Mouse (Mus musculus) regulatory T cell (primary cell): ENCODE measurements around the gene Ttc7.
"Not testable (repeated sequence)": the region's sequence is repeated elsewhere in the genome, so short reads cannot be mapped to it uniquely, and the experiment has no call there.

ENCODE experiments used
- in situ Hi-C: fragments of 300-600 bp; cut with MboI, MseI; formaldehyde crosslinking; loops from one replicate; pipeline ENCODE4 v1.15.1; 2025; ENCODE audit warnings: high pct_unique_total_duplicates

The Ttc7 gene

DNA sequence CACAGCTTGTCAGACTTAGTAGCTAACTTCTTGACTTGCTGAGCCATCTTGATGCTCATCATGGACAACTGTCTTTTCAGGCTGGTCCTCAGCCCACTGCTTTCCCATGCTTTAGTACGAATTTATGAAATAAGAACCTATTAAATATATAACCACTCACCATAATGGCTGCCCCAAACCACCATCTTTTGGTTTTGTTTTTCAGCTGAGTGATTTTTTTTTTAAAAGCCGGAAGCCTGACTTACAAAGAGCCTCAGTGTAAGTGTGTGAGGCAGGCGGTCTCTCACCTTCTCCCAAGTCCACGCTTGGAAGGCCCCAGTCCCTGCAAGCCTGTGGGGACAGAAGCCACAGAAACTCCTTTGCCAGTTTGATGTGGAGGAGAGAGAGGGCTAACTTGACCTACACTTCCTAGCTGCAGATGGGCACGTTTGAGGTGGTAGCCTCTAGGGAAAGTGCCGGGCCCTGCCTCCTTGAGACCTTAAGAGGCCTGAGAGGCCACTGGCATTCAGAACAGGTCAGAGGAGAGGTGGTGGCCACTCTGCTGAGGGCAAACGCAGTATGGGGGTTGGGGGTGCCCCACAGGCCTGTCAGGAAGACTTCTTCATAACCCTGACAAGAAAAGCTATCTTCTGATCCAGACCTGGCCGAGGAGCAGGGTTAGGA lies 3.9 kb downstream of the Ttc7 start:
- in situ Hi-C loops, result no loop called here

DNA sequence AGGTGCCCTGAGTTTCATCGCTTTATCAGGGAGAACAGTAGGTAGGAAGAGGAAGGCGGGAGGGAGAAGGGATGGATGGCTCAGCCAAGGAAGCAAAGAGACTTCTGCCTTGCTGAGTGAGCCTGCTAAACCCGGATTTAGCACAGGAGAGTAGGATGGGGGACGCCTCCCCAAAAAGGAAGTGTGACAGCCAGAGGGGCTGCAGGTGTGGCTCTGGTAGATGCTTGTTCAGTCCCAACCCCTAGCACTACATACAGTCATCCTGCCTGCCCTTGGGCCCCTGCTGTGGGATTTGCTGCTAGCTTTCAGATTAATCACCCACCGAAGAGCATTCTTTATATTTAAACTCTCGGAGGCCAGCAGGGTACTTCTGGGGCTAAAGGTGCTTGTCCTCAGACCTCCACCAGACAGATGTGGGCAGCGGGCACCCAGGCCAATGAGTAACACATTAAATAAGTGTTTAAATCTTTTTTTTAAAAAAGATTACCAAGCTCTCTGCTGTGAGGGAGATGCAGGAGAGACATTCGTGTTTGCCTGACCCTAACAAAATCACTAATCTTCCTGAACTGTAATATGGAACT lies 4.6 kb downstream of the Ttc7 start:
- in situ Hi-C loops, result no loop called here

DNA sequence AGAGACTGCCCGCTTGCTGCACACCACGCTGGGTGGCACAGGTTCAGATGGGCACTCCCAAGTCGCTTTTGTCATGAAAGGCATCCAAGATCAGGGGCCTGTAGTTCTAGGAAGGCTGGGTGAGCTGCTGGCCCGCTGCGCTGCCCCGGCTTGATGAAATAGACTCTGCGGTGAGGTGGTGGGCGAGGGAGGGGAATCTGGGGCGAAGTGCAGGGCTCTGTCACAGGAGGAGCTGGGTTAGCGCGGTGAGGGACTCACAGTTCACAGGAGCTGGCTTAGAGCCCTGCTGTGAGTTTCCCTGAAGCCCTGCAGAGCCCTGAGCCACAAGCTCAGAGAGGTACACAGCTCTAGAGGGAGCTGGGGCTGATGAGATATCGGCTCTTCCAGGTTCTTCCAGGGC lies 5.4 kb downstream of the Ttc7 start:
- in situ Hi-C loops, result no loop called here

DNA sequence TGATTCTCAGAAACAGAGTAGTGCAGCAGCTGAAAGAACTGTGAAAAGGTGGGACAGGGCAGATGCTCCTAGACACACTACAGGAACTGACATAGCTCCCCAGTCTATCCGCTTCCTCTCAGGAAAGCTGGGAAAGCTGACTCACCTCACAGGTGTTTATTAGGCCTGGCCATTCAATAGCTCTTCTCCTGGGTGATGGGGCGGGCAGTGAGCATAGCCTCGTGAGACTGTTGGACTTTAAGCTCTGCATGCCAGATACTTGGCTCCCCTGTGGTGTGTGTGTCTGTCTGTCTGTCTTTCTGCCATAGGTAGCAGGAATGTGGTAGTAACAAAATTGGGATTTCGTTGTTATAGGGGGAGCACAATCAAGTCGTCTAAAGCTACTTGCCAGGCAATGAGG lies 6.7 kb downstream of the Ttc7 start:
- in situ Hi-C loops, result no loop called here

DNA sequence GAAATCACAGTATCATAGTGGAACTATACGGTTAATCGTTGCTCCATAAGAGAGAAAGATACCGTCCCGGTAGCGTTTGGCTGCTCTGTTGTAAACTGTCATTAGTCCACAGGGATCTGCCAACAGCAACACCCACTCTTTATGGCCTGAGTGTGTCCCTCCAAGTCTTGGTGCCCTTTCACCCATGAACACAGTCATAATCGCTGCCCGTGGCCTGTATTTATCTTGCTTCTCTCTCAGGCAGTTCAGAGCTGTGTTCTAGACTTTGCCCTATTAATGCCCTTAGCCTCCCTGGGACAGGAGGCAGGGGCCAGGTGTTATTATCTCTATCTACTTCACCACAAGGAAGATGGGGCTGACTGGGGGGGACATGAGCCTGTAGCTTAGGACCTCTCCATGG lies 8.4 kb downstream of the Ttc7 start:
- in situ Hi-C loops, result no loop called here

DNA sequence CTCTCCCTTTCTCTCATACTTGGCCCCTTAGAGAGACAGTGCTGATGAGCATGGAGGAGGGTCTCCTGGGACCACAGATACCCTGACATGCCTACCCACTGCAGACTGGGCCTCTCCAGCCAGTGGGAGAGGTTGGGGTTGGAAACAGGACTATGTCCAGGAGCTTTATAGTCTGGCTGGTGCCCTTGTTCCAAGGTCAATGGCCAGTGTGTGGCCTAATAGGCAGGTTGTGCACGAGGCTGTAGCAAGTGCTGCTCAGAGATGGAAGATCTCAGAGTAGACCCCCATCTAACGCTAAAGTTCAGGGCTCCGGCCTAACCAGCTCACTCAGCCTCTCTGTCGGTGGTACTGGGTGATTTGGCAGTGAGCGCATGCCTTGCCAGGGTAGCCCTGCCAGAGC lies 9.1 kb downstream of the Ttc7 start:
- in situ Hi-C loops, result no loop called here

DNA sequence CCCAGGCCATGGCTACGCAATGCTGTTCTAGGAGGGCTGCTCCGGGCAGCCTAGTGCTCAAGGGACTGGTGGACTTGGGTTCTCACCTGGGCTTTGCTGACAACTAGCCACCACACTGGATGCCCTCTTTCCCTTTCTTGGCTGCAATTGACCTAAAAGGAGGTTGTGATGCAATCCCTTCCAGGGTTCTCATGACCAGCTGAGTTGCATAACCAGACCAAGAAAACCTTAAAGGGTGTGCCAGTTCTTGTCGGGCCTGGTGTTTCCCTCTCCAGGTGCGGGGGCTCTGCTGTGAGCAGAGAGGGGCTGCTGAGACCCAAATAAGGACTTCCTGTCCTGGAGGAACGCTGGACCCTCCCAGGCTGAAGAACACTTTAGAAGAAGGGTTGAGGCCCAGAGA lies 10.4 kb downstream of the Ttc7 start:
- in situ Hi-C loops, result no loop called here

DNA sequence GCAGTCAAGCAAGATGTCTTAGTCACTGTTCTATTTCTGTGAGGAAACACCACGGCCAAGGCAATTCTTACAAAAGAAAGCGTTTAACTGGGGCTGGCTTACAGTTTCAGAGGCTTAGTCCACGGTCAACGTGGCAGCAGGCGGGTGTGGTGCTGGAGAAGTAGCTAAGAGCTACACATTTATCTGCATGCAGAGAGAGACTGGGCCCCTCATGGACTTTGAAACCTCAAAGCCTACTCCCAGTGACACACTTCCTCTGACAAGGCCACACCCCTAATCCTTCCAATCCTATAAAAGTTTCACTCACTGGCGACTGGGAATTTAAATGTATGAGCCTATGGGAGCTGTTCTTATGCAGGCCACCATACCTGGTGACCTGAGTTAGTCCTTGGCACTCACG lies 13.1 kb downstream of the Ttc7 start:
- in situ Hi-C loops, result no loop called here

DNA sequence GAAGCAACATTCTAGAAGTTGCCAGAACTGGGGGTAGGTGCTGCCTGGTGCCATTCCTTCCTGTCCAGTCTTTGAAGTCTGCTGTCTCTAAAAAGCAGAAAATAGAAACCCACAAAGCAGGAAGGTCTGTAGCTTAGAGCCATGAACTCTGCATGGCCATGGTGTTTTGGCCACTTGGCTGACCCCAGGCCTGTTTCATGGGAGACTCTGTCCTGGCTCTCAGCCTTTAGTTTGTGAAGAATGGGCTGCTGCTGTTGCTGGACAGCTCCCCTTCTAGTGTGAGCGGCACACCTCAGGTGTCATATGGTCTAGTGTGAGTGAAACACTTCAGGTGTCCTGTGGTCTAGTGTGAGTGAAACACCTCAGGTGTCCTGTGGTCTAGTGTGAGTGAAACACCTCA lies 14.0 kb downstream of the Ttc7 start:
- in situ Hi-C loops, result not testable (repeated sequence)

DNA sequence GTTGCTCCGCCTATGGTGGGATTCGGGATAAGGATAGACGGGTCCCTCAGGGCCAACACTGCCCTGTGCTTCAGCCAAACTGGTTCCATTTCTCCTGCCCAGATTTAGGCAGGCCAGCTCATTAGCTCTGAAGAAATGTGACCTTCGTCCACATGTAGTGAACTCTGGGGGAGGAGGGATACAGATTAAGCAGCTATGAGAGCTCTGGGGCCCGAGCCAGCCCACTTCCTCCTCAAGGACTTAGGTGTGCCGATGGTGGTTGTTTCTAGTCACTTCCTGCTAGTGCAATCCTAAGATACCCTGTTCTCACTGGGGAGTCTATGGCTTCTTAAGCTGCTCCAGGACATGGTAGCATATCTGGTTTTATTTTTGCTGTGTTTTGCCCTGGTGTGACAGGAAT lies 16.3 kb downstream of the Ttc7 start:
- in situ Hi-C loops, result no loop called here

DNA sequence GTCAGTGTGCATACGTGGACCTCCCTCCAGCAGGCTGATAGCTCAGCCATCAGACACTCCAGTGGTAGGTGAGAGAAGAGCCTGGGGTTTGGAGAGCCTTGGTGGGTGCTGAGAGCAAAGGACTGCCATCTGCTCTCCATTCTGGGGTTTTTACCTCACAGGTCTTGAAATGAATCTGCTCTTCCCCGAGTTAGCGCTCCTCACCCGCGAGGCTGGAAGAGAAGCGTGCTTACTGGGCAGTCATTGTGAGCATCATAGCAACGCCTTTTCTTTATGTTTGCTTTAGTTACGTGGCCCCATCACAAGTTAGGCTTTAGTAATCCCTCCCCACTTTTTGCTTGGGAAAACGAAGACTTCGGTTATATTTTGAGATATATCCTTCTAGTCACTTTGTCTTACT lies 17.7 kb downstream of the Ttc7 start:
- in situ Hi-C loops, result no loop called here

DNA sequence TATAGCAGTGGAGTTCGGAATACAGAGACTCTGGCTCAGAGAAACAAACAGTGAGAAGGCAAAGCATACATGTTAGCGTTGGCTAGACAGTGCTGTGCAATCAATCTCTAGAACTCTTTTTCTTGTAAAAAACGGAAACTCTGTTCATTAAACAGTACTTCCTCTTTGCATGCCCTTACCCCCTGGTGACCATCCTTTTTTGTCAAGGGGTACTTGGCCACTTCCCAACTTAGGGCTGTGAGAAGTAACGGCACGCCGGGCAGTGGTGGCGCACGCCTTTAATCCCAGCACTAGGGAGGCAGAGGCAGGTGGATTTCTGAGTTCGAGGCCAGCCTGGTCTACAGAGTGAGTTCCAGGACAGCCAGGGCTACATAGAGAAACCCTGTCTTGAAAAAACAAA lies 18.9 kb downstream of the Ttc7 start:
- in situ Hi-C loops, result not testable (repeated sequence)

DNA sequence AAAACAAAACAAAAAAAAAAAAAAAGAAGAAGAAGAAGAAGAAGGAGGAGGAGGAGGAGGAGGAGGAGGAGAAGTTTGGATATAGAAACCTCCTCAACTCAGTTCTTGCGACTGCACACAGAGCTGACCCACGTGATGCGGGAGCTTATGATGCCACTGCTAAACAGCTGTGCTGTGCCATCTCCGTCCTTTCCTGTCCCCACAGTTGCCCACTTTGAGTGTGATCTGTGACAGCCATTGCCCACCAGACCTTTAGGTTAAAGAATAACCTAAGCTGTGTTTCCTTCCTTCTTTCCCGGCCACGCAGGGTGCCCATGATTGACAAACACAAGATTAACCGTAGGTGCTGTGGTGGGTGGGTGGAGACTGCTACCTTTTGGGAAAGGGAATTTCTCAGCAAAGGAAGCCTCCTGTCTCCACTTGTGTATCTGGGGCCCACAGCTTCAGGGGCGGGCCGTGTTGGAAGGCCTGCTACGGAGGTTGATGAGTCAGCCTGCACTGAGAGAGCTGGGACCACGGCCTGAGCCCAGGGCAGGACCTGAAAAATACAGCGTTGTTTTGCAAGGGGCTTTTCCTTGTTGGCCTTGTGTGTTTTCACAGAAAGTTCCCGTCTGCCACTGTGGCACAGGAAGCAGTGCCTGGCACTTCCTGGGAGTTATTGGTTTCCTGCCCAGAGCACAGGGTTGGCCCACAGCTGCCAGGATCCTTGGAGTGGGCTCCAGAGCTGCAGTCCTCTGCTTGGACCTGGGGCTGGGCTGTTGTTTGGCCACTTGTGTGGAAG lies 19.5 kb downstream of the Ttc7 start:
- in situ Hi-C loops, result no loop called here

DNA sequence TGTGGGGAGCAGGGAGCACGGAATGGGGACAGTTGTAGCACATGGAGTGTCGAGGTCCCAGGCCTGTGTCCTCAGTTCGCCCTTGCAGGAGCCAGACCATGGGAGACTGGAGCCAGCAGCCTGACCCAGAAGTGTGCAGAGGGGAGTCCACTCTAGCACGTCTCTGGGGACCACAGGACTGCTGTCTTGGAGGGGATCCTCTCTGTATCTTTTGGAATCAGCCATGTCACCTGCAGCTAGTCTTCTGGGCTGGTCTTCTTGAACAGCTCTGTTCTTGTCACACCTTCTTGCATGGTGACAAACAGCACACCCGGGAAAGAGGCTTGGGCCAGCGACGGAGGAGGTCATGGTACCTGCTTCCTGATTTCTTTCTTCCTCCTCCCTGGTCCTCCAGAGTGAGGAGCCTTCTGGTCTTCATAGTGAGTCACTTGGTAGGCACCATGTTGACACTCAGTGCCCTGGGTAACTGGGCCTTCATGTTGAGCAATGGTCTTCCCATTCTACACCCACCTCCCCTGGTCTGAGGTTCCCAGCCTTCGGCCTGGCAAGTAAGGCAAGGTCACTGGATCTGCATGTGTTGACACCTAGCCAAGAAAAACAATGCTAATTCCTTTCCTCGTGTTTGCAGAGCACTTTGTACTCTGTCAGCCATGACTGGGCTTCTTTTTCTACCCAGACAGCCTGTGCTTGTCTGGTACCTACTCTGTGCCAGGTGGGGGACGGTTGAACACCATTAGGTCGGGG lies 21.6 kb downstream of the Ttc7 start:
- in situ Hi-C loops, result no loop called here

DNA sequence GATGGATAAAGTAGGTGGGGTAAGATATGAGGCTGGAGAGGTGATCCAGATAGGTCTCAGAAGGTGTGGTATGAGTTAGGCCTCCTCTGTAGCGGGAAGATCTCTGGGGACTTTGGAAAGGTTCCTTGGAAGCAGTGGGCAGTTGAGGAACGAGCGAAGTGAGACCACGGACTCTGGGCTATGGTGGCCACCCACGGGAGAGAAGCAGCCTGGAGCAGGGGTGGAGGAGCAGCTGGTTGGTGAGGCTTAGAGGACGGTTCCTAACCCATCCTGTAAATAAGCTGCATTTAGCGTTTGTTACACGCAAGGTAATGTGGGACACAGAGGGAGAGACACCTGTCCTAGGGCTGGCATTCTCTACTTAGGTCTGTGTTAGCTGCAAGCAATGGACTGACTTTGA lies 22.4 kb downstream of the Ttc7 start:
- in situ Hi-C loops, result no loop called here

DNA sequence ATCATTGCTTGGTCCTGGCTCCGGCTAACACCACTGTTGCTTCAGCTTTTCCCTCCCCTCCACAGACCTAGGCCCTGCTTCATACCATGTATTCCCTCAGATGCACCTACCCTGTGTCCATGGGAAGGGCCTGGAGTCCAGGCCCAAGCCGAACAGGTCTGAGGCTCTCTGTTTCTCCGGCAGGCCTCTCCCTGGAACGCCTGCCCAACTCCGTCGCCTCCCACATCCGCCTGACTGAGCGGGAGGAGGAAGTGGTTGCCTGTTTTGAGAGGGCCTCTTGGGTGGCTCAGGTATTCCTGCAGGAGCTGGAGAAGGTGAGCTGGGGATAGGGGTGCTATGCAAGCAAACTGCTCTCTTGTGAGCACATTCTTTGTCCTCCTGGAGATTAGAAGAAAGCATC lies 24.1 kb downstream of the Ttc7 start:
- in situ Hi-C loops, result no loop called here

DNA sequence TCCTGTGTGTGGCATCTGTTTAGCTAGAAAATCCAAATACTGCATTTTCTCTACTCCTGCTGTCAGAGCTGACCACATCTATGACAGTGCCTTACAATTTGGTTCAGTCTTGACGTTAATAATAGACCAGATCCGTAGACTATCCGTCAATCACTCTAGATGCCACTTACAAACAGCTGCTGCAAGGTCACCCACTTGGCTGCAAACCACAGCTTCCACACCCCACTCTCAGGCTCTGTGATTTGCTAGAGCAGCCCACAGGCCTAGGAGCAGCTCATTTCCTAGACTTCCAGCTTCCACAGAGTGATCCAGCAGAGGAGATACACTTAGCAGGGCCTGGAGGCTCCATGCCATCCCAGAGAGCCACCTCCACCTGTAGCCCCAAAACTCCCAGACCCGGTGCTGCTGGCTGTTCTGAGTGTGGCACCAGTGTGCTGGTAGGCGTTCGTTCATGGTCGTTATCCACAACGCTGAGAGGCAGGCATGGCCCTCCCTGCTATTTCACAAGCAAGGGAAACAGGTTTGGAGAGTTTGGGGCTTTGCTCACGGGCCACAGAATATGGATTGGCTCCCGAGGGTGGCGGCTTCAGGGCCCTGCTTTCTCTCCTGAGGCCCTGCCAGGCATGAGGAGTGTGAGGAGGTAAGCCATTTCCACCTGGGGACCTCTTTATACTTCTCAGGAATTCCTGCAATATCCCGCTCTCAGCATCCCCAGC lies 26.5 kb downstream of the Ttc7 start:
- in situ Hi-C loops, result no loop called here

DNA sequence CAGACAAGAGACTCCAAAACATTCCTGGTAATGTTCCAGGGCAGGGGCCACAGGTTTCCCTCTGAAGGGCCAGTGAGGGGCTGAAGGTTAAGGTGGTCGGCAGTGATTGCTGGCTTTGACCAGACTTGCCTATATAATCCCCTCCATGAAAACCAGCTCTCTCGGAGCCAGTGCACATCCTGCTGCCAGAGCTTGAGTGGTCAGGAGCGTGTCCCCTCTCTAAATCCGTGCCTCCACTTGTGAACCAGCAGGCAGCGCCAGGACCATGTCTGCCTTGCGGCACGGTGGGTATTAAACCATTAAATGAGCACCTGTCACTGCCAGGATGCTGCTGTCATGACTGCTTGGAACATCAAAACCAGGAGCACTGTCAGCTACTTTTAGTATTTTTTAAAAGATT lies 27.8 kb downstream of the Ttc7 start:
- in situ Hi-C loops, result no loop called here

DNA sequence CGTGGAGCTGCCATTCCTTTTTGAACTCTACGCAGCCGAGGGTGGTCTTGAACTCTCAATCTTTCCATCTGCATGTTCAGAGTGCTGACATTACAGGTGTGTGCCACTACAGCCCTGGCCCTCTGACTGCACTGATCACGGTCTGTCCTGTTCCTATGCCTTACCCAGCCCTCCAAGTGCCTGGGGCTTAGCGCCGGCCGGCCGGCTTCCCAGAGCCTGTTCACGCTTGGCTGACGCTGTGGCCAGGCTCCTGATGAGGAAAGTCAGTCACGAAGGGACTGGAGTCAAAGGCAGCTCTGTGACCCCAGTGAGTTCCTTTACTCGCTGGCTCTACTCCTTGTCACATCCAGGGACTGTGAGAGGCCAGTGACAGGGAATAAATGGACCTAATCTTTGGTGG lies 29.7 kb downstream of the Ttc7 start:
- in situ Hi-C loops, result no loop called here

DNA sequence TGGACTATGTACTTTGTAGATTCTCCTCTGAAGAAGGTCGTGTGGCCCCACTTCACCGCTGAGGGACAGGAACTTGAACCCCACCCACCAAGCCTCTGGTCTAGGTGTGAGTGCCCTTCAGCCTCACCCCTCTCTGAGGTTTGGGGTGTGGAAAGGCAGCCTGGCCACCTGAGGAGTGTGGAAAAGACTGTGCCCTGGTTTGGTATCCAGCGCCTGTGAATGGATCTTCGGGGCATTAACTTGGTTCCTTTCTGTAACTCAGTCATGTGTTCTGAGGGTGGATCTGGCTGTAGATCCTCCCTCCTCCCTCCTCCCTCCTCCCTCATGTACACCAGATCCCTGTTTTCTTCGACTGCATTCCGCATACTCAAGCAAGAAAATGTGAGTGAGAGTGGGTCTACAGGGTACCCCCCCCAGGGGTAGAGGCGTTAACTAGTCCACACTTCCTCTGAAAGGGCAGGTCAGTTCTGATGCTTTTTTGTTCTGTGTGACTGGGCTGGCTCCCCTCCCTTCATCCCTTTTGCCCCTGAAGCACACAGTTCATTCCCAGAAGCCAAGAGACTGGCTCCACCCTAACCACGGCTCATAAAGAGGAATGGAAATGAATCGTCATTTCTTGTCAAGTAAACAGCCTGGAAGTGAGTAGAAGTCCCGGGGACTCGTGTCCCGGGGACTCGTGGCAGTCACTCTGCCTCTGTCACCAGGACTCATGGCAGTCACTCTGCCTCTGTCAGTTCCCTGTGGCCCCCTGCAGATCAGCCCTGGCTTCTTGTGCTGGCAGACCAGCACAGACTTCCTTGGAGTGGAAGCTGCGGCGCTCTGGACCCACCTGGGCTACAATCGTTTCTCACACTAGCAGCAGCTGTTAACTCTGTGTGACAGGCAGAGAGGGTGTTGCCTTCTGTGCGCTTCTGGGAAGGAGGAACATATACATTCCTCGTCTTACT lies 30.5 kb downstream of the Ttc7 start:
- in situ Hi-C loops, result no loop called here

DNA sequence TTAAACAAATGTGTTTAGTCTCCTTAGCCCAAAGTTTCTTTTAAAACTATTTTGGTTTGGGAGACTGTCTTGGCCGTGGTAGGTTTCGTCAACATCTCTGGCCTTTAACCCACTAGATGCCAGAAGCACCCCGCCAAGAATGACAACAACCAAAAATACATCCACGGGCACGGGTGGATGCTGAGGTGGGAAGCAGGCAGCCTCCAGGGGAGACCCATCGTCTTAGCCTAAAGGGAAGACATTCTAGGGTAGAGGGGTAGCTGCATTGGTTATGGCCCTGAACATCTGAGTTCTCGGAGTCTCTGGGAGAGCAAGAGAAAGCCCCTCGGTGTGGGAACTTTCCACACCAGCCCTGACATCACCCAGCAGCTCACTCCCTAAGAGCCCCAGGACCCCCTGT lies 31.4 kb downstream of the Ttc7 start:
- in situ Hi-C loops, result no loop called here
